ENCODE assay signal across 8 mouse cellular contexts in genomic region chr14:104038628-104039325, GRCm38 (mm10).
DNase-seq lines count a peak whose midpoint lies in the region; ATAC-seq lines count a peak whose summit lies in the region.

No protein-coding gene starts in this region.

- H3K36me3 ChIP-seq in forebrain, embryonic 14.5 days (ENCODE audit: control insufficient read depth, insufficient read depth, low read length), result no peaks in the 10 kb centered on the region
- no peaks in the 10 kb centered on the region for H3K36me3 ChIP-seq in hindbrain, embryonic 14.5 days (replicated peaks; ENCODE audit: control insufficient read depth, insufficient read depth)

- no peaks in the 10 kb centered on the region; the same call in 1 of the 2 replicates for H3K27me3 ChIP-seq in forebrain, embryonic 14.5 days (replicated peaks; ENCODE audit: control insufficient read depth, insufficient read depth, low read length)
- no peaks in the 10 kb centered on the region for H3K27me3 ChIP-seq in hindbrain, embryonic 14.5 days (ENCODE audit: control insufficient read depth, insufficient read depth, low read length)

- H3K4me2 ChIP-seq in forebrain, embryonic 14.5 days (ENCODE audit: low read length), result 0 out of 2 replicates have a peak overlapping the region, but pooled peaks have one; percentile 33
- H3K4me2 ChIP-seq in hindbrain, embryonic 14.5 days (replicated peaks), result peak overlapping the region; percentile 35

- H3K4me1 ChIP-seq in forebrain, embryonic 14.5 days (ENCODE audit: control insufficient read depth, insufficient read depth, low read length), result 0 out of 2 replicates have a peak, but pooled peaks cover 2% of the 10 kb centered on the region
- no peaks in the 10 kb centered on the region for H3K4me1 ChIP-seq in hindbrain, embryonic 14.5 days (replicated peaks; ENCODE audit: control insufficient read depth, insufficient read depth, low read length)

- H3K4me3 ChIP-seq in forebrain, embryonic 14.5 days (ENCODE audit: low read depth, low read length), result no peak overlapping the region
- H3K4me3 ChIP-seq in hindbrain, embryonic 14.5 days (replicated peaks; ENCODE audit: low read length), result no peak overlapping the region

- peak; percentile 75 for ATAC-seq in cerebellum, adult (ENCODE audit: insufficient number of reproducible peaks, low FRiP score, low TSS enrichment)
- ATAC-seq in forebrain, embryonic 14.5 days, result peak; percentile 91
- peak; percentile 86 for ATAC-seq in hindbrain, embryonic 14.5 days (ENCODE audit: low FRiP score)

- WGBS in forebrain, embryonic 14.5 days, result 11% methylated on average over 13 of the region's 13 CpGs
- 9% methylated on average over 13 of the region's 13 CpGs for WGBS in hindbrain, embryonic 14.5 days

- no peaks in the 10 kb centered on the region for H3K9me3 ChIP-seq in forebrain, embryonic 14.5 days (replicated peaks; ENCODE audit: control insufficient read depth, low read length)
- H3K9me3 ChIP-seq in hindbrain, embryonic 14.5 days (ENCODE audit: control insufficient read depth, low read length), result no peaks in the 10 kb centered on the region

- H3K9ac ChIP-seq in forebrain, embryonic 14.5 days (ENCODE audit: low read length), result peak overlapping the region; percentile 35; the same call in 1 of the 2 replicates
- H3K9ac ChIP-seq in hindbrain, embryonic 14.5 days, result no peak overlapping the region

- no peak overlapping the region for H3K27ac ChIP-seq in forebrain, embryonic 14.5 days (ENCODE audit: low read depth, low read length)
- H3K27ac ChIP-seq in hindbrain, embryonic 14.5 days, result no peak overlapping the region

- DNase-seq in gastrocnemius, adult 18-20 months (ENCODE audit: low spot score), result peak; percentile 29
- no peak for DNase-seq in gastrocnemius, adult 8-10 months (ENCODE audit: low spot score in 2 of 2)
- DNase-seq in forebrain, embryonic 14.5 days (ENCODE audit: low spot score), result peak; percentile 93
- peak; percentile 93 for DNase-seq in hindbrain, embryonic 14.5 days (ENCODE audit: low spot score)
- DNase-seq in layer of hippocampus, postnatal 10 days (ENCODE audit: low spot score in 2 of 2), result peak; percentile 62 to 73
- peak; percentile 45 to 62 for DNase-seq in lung, postnatal 4 days
- peak; percentile 23 to 35 for DNase-seq in right cerebral cortex, postnatal 36 days (ENCODE audit: low spot score in 2 of 2)

Comparison
In these comparisons a context has a peak if more than half of its experiments do, and no peak if none do; other contexts are left out.
1. DNase-seq: peak in gastrocnemius, adult 18-20 months (single experiment), forebrain, embryonic 14.5 days (single experiment), hindbrain, embryonic 14.5 days (single experiment), layer of hippocampus, postnatal 10 days (2 of 2), lung, postnatal 4 days (2 of 2) and right cerebral cortex, postnatal 36 days (2 of 2); none in gastrocnemius, adult 8-10 months (0 of 2).
2. Peak in every context shown above with its lines, with median percentiles within 50 percentile points of each other: ATAC-seq.